Mouse (Mus musculus): ENCODE results near the gene Tlr8. TPM values are rescaled to one million over a fixed set of nuclear protein-coding genes. Genes with fewer than 3 reads are reported as not detected.

Gene Tlr8
- polyA plus RNA-seq, 1 experiment from 2014 or later: 0.11 TPM

GRCm38 (mm10) chrX:167231150-167231549, 33.0 kb downstream of the Tlr8 start:
- no peak overlapping the region for H3K27ac ChIP-seq (replicated peaks; ENCODE audit: low read depth, low read length)
- H3K4me3 ChIP-seq (ENCODE audit: low read depth, low read length): no peak overlapping the region
- no peak for ATAC-seq (ENCODE audit: insufficient number of reproducible peaks, low FRiP score, low TSS enrichment, low read depth)
- DNase-seq (ENCODE audit: low spot score): no peak
- H3K4me1 ChIP-seq (ENCODE audit: control insufficient read depth, insufficient read depth, low read length): no peaks in the 10 kb centered on the region
- H3K36me3 ChIP-seq (ENCODE audit: control insufficient read depth, insufficient read depth, low read length): no peaks in the 10 kb centered on the region
- WGBS: 69% methylated on average over 8 of the region's 8 CpGs
- H3K27me3 ChIP-seq (ENCODE audit: control insufficient read depth, insufficient read depth, low read length): no peaks in the 10 kb centered on the region
- H3K4me2 ChIP-seq (ENCODE audit: low read depth, severe bottlenecking): no peak overlapping the region
- no peaks in the 10 kb centered on the region for H3K9me3 ChIP-seq (ENCODE audit: control insufficient read depth, low read length)
- H3K9ac ChIP-seq (ENCODE audit: low read length): no peak overlapping the region

DNA sequence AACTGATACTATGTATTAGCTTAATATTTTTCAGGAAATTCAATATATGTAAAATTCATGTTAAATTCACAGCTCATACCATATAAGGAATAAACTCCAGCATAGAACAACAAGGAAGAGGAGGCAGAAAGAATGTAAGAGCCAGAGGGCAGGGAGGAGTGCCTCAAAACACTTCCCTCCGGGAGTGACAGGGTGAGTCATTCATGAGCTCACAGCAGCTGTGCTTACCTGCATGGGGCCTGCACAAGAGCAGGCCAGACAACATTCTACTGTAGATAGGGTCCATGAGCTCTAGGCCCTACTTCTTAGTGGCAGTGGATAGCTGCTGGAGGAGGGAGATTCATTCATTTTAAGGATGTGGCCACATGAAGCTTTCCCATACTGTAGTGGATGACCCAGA, 34.3 kb downstream of the Tlr8 start:
- ATAC-seq (ENCODE audit: insufficient number of reproducible peaks, low FRiP score, low TSS enrichment, low read depth): no peak
- H3K4me3 ChIP-seq (ENCODE audit: low read depth, low read length): no peak overlapping the region

DNA sequence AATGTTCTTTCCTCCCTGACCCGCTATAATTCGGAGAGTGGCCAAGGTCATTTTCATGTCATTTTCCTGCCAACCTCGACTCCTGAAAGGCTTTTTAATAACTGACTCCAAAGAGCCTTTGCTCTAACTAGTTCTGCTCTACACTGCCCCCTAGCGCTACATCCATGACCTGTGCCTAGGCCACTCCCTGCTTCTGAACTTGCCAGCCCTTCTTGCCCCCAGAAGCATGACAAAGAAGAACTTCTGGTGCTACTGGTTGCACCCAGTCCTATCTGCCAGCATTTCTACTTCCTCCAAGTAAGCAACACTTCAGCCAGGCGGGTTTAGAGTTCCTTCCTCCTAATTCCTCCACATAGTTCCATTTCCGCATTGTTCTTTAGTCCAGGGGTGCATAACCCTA, 34.9 kb downstream of the Tlr8 start:
- Histone ChIP-seq H3K4me2 (ENCODE audit: low read depth, severe bottlenecking) (no peak overlapping the region), H3K27ac (replicated peaks; ENCODE audit: low read depth, low read length) (no peak overlapping the region), H3K4me3 (ENCODE audit: low read depth, low read length) (no peak overlapping the region), H3K9me3 (ENCODE audit: control insufficient read depth, low read length) (no peaks in the 10 kb centered on the region), H3K4me1 (ENCODE audit: control insufficient read depth, insufficient read depth, low read length) (no peaks in the 10 kb centered on the region), H3K27me3 (ENCODE audit: control insufficient read depth, insufficient read depth, low read length) (no peaks in the 10 kb centered on the region), H3K36me3 (ENCODE audit: control insufficient read depth, insufficient read depth, low read length) (no peaks in the 10 kb centered on the region), H3K9ac (ENCODE audit: low read length) (no peak overlapping the region)
- DNase-seq (ENCODE audit: low spot score): peak; percentile 66
- WGBS: 47% methylated on average over 6 of the region's 6 CpGs
- no peak for ATAC-seq (ENCODE audit: insufficient number of reproducible peaks, low FRiP score, low TSS enrichment, low read depth)

More for the DNA sequence above, 34.3 kb downstream of the Tlr8 start:
- no peaks in the 10 kb centered on the region for H3K27me3 ChIP-seq (ENCODE audit: control insufficient read depth, insufficient read depth, low read length)
- WGBS: 70% methylated on average over 1 of the region's 1 CpGs
- H3K4me1 ChIP-seq (ENCODE audit: control insufficient read depth, insufficient read depth, low read length): no peaks in the 10 kb centered on the region
- no peak overlapping the region for H3K27ac ChIP-seq (replicated peaks; ENCODE audit: low read depth, low read length)
- no peaks in the 10 kb centered on the region for H3K36me3 ChIP-seq (ENCODE audit: control insufficient read depth, insufficient read depth, low read length)
- H3K4me2 ChIP-seq (ENCODE audit: low read depth, severe bottlenecking): no peak overlapping the region
- DNase-seq (ENCODE audit: low spot score): no peak
- H3K9ac ChIP-seq (ENCODE audit: low read length): no peak overlapping the region
- no peaks in the 10 kb centered on the region for H3K9me3 ChIP-seq (ENCODE audit: control insufficient read depth, low read length)

DNA sequence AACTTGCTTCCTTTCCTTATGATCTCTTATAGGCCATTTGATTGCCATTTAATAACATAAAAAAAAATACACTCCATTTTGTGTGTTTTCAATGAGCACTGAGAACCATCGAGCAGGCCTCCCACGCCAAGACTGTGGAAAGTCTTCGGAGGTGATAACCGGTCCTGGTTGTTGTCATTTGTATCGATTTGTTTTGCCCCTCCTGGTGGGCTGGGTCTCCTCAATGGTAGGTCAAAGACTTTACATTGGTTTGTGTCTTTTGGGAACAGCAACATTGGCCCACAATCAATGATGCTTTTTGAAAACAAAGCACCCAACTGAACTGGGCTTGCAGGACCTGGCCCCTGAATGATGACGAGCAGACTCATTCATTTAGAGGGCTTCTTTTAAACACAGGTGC, 36.4 kb downstream of the Tlr8 start:
- DNase-seq (ENCODE audit: low spot score) (no peak), ATAC-seq (ENCODE audit: insufficient number of reproducible peaks, low FRiP score, low TSS enrichment, low read depth) (no peak)
- Histone ChIP-seq H3K36me3 (ENCODE audit: control insufficient read depth, insufficient read depth, low read length) (no peaks in the 10 kb centered on the region), H3K9me3 (ENCODE audit: control insufficient read depth, low read length) (no peaks in the 10 kb centered on the region), H3K4me1 (ENCODE audit: control insufficient read depth, insufficient read depth, low read length) (no peaks in the 10 kb centered on the region), H3K4me2 (ENCODE audit: low read depth, severe bottlenecking) (no peak overlapping the region), H3K27me3 (ENCODE audit: control insufficient read depth, insufficient read depth, low read length) (no peaks in the 10 kb centered on the region), H3K4me3 (ENCODE audit: low read depth, low read length) (no peak overlapping the region), H3K27ac (replicated peaks; ENCODE audit: low read depth, low read length) (no peak overlapping the region), H3K9ac (ENCODE audit: low read length) (no peak overlapping the region)
- 94% methylated on average over 6 of the region's 6 CpGs for WGBS

GRCm38 (mm10) chrX:167227138-167227537, 37.0 kb downstream of the Tlr8 start:
- no peak for DNase-seq (ENCODE audit: low spot score)
- no peaks in the 10 kb centered on the region for H3K4me1 ChIP-seq (ENCODE audit: control insufficient read depth, insufficient read depth, low read length)
- H3K27me3 ChIP-seq (ENCODE audit: control insufficient read depth, insufficient read depth, low read length): no peaks in the 10 kb centered on the region
- no peak overlapping the region for H3K9ac ChIP-seq (ENCODE audit: low read length)
- H3K4me2 ChIP-seq (ENCODE audit: low read depth, severe bottlenecking): no peak overlapping the region
- H3K27ac ChIP-seq (replicated peaks; ENCODE audit: low read depth, low read length): no peak overlapping the region
- 84% methylated on average over 7 of the region's 7 CpGs for WGBS
- H3K9me3 ChIP-seq (ENCODE audit: control insufficient read depth, low read length): no peaks in the 10 kb centered on the region
- H3K36me3 ChIP-seq (ENCODE audit: control insufficient read depth, insufficient read depth, low read length): no peaks in the 10 kb centered on the region
- no peak overlapping the region for H3K4me3 ChIP-seq (ENCODE audit: low read depth, low read length)
- ATAC-seq (ENCODE audit: insufficient number of reproducible peaks, low FRiP score, low TSS enrichment, low read depth): no peak

DNA sequence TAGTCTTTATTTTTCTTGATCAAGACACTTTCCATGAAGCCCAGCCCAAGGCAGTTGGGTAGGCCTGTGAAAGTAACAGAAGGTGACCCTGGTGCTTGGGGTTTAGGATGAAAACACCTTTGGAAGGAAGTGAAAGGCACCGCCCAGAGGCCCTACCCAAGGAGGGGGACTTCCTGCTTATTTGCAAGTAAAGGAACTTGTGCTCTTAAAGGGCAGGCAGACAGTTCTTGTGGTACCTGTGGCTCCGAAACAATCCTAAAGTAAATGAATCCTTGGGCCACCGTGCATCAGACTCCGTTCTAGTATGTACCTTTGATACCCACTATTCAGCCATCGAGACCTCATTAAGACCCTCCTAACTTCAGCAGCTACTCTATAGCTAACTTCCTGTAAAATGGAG, 37.6 kb downstream of the Tlr8 start:
- H3K4me1 ChIP-seq (ENCODE audit: control insufficient read depth, insufficient read depth, low read length): no peaks in the 10 kb centered on the region
- H3K27me3 ChIP-seq (ENCODE audit: control insufficient read depth, insufficient read depth, low read length): no peaks in the 10 kb centered on the region
- DNase-seq (ENCODE audit: low spot score) (no peak), ATAC-seq (ENCODE audit: insufficient number of reproducible peaks, low FRiP score, low TSS enrichment, low read depth) (no peak)
- H3K9ac ChIP-seq (ENCODE audit: low read length): no peak overlapping the region
- no peak overlapping the region for H3K4me2 ChIP-seq (ENCODE audit: low read depth, severe bottlenecking)
- 88% methylated on average over 5 of the region's 5 CpGs for WGBS
- H3K9me3 ChIP-seq (ENCODE audit: control insufficient read depth, low read length): no peaks in the 10 kb centered on the region
- H3K36me3 ChIP-seq (ENCODE audit: control insufficient read depth, insufficient read depth, low read length): no peaks in the 10 kb centered on the region
- no peak overlapping the region for H3K27ac ChIP-seq (replicated peaks; ENCODE audit: low read depth, low read length)
- no peak overlapping the region for H3K4me3 ChIP-seq (ENCODE audit: low read depth, low read length)

- H3K36me3 ChIP-seq (ENCODE audit: control insufficient read depth, insufficient read depth, low read length): no peaks in the 10 kb centered on the region
- H3K4me1 ChIP-seq (ENCODE audit: control insufficient read depth, insufficient read depth, low read length): no peaks in the 10 kb centered on the region
- peaks cover 21% of the 10 kb centered on the region for H3K27me3 ChIP-seq (ENCODE audit: control insufficient read depth, insufficient read depth, low read length)
- WGBS: 36% methylated on average over 8 of the region's 8 CpGs
- H3K4me2 ChIP-seq (ENCODE audit: low read depth, severe bottlenecking): no peak overlapping the region
- no peak overlapping the region for H3K9ac ChIP-seq (ENCODE audit: low read length)
- H3K9me3 ChIP-seq (ENCODE audit: control insufficient read depth, low read length): no peaks in the 10 kb centered on the region
- no peak overlapping the region for H3K4me3 ChIP-seq (ENCODE audit: low read depth, low read length)
- ATAC-seq (ENCODE audit: insufficient number of reproducible peaks, low FRiP score, low TSS enrichment, low read depth): peak; percentile 68; the same call in 1 of the 2 replicates
- peak; percentile 28 for DNase-seq (ENCODE audit: low spot score)
- H3K27ac ChIP-seq (replicated peaks; ENCODE audit: low read depth, low read length): no peak overlapping the region
Observed at GRCm38 (mm10) chrX:167212707-167213106, 51.4 kb downstream of the Tlr8 start.

GRCm38 (mm10) chrX:167211871-167212555, 52.1 kb downstream of the Tlr8 start:
- Histone ChIP-seq H3K36me3 (ENCODE audit: control insufficient read depth, insufficient read depth, low read length) (no peaks in the 10 kb centered on the region), H3K27me3 (ENCODE audit: control insufficient read depth, insufficient read depth, low read length) (peaks cover 21% of the 10 kb centered on the region), H3K4me3 (ENCODE audit: low read depth, low read length) (no peak overlapping the region), H3K4me2 (ENCODE audit: low read depth, severe bottlenecking) (no peak overlapping the region), H3K9me3 (ENCODE audit: control insufficient read depth, low read length) (no peaks in the 10 kb centered on the region), H3K9ac (ENCODE audit: low read length) (no peak overlapping the region), H3K27ac (replicated peaks; ENCODE audit: low read depth, low read length) (no peak overlapping the region), H3K4me1 (ENCODE audit: control insufficient read depth, insufficient read depth, low read length) (no peaks in the 10 kb centered on the region)
- no peak for DNase-seq (ENCODE audit: low spot score)
- ATAC-seq (ENCODE audit: insufficient number of reproducible peaks, low FRiP score, low TSS enrichment, low read depth): no peak
- WGBS: 48% methylated on average over 9 of the region's 9 CpGs

DNA sequence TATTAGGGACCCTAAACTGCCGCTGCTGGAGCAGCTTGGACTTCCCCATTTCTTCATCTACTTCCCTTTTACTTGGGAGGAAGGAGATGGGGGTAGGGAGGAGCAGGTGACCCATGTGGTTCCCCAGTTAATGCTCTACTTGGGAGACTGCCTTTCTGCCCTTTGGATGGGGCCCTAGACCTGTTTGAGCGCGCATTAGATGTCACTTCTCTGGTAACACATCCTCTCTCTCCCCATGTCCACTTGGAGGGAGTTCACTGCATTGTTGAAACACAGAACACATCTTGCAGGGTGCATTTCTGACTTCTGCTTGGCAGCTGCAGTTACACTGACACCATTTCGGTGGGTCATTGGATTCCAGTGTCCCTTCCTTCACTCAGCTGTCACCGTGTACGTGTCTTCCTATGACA, 53.8 kb downstream of the Tlr8 start:
- Histone ChIP-seq H3K4me3 (ENCODE audit: low read depth, low read length) (no peak overlapping the region), H3K4me1 (ENCODE audit: control insufficient read depth, insufficient read depth, low read length) (no peaks in the 10 kb centered on the region), H3K9ac (ENCODE audit: low read length) (no peak overlapping the region), H3K27ac (replicated peaks; ENCODE audit: low read depth, low read length) (no peak overlapping the region), H3K4me2 (ENCODE audit: low read depth, severe bottlenecking) (no peak overlapping the region), H3K27me3 (ENCODE audit: control insufficient read depth, insufficient read depth, low read length) (peaks cover 21% of the 10 kb centered on the region), H3K9me3 (ENCODE audit: control insufficient read depth, low read length) (no peaks in the 10 kb centered on the region), H3K36me3 (ENCODE audit: control insufficient read depth, insufficient read depth, low read length) (no peaks in the 10 kb centered on the region)
- DNase-seq (ENCODE audit: low spot score): no peak
- no peak for ATAC-seq (ENCODE audit: insufficient number of reproducible peaks, low FRiP score, low TSS enrichment, low read depth)
- WGBS: 55% methylated on average over 6 of the region's 6 CpGs
